Mouse (Mus musculus) left cerebral cortex, postnatal 4 days (tissue): ENCODE measurements around the gene Tex261. TPM values are rescaled to one million over a fixed set of nuclear protein-coding genes. Genes with fewer than 3 reads are reported as not detected.
"Not testable (repeated sequence)": the region's sequence is repeated elsewhere in the genome, so short reads cannot be mapped to it uniquely, and the experiment has no call there.

Experiments
- DNase-seq: peaks from one replicate; pipeline ENCODE4 v3.0.0-alpha.2; 2022
- intact Hi-C: fragments of 180-260 bp; cut with DNase I; formaldehyde crosslinking; loops from one replicate; pipeline ENCODE4 v1.15.1; 2025
- total RNA-seq, 2 experiments: library from RNA; stranded (reverse); gene quantifications; 2 replicates each; pipeline ENCODE4 v1.2.3; 2021

Tex261 gene
- total RNA-seq = 10 to 100 TPM; 51.3 to 58.7 TPM

DNA sequence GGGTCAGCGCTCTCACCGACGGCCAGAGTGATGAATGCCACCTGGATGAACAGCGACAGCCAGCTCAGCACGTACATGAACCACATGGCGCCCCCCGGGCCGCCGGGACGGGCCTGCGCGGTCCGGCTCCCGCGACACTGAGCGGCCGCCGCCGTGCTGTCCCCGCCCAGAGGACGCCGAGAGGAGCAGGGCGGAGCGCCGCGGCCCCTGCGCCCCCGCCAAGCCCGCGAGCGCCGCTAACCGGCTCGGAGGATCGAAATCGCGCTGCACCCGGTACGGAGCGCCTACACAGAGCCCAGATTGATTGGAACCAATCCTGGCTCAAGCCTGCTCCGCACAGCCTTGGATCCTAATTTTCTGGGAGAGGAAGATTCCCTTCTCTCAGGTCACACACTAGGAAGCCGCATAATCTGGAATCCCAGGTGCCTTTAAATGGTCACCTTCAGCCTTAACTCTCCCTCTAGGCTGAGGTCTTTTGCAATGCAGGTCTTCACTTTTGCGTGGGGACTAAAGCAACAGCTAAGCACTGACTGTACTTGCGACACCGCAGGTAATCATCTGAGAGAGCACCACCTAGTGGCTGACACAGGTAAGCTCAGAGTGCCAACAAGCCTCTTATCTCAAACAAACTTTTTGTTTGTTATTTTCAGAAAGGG is at the start of gene Tex261:
Gene Tex261 (minus strand): TSS at position 176 of the 656 bp plus-strand sequence.
- DNase-seq = peak; percentile 91
- intact Hi-C loops = no loop called here

GRCm38 (mm10) chr6:83821856-83822255 is 46.2 kb upstream of the Tex261 start:
- no peak for DNase-seq
- intact Hi-C loops = no loop called here

DNA sequence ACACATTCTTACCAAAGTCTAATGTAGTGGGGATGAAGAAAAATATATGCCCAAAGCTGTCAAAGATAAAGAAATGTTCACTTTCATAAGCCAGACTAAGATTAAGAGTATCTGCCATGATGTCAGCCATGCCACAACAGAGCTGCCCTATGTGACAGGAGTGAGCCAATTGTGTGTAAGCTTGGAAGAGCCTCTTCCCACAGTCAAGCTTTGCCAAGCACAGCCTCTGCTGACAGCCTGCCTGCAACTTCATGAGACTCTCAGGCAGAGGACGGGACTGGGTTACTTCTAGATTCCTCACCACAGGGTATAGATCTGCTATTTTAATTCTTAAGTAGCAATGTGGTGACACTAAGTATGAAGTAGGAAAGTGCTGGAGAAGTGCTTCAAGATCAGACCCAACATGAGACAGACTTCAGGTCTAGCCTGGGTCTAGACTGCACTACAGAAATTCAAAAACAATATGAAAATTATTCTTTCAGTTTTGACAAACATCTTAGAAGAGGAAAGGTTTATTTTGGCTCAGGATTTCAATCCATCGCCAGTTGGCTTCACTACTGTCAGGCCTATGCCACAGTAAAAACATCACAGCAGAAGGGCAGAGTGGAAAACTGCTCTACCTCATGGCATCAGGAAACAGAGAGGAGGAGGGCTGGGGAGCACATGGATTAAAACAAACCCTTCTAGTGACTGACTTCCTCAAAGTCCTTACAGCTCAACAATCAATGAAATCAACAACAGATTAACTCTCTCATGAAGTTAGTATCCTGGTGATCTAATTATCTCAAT is 45.3 kb upstream of the Tex261 start:
- intact Hi-C loops = no loop called here
- no peak for DNase-seq

GRCm38 (mm10) chr6:83818996-83819395 is 43.4 kb upstream of the Tex261 start:
- DNase-seq = no peak

GRCm38 (mm10) chr6:83815801-83816200 is 40.2 kb upstream of the Tex261 start:
- DNase-seq = no peak
- intact Hi-C loops = no loop called here

More at GRCm38 (mm10) chr6:83818996-83819395, 43.4 kb upstream of the Tex261 start:
- intact Hi-C loops = no loop called here

- intact Hi-C loops = no loop called here
- DNase-seq = no peak
These were observed 27.2 kb upstream of the Tex261 start for GRCm38 (mm10) chr6:83802846-83803245.

GRCm38 (mm10) chr6:83802033-83802432 is 26.4 kb upstream of the Tex261 start:
- intact Hi-C loops = no loop called here
- no peak for DNase-seq

DNA sequence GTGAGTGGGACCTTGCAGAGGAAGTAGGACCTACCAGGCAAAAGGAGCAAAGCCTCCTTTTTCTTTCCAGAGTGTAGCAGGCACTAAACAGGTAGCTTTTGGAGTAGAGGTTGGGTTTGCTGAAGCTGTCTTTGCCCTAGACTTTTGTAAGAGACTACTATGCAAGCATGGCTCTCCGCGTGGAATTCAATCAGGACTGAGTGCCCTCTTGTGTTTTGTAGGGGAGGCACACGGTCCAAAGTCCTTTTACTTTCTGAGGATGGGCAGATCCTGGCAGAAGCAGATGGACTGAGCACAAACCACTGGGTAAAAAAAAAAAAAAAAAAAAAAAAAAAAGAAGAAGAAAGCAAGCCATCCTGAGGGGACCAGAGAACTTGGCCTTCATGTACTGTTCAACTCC is 21.1 kb upstream of the Tex261 start:
- intact Hi-C loops = no loop called here
- no peak for DNase-seq

GRCm38 (mm10) chr6:83795492-83795900 is 19.9 kb upstream of the Tex261 start:
- intact Hi-C loops = no loop called here
- peak; percentile 14 for DNase-seq

GRCm38 (mm10) chr6:83794760-83795296 is 19.2 kb upstream of the Tex261 start, which contains the start of gene Nagk:
Gene Nagk (plus strand): TSS chr6:83794982.
- peak; percentile 94 for DNase-seq
- intact Hi-C loops = no loop called here

DNA sequence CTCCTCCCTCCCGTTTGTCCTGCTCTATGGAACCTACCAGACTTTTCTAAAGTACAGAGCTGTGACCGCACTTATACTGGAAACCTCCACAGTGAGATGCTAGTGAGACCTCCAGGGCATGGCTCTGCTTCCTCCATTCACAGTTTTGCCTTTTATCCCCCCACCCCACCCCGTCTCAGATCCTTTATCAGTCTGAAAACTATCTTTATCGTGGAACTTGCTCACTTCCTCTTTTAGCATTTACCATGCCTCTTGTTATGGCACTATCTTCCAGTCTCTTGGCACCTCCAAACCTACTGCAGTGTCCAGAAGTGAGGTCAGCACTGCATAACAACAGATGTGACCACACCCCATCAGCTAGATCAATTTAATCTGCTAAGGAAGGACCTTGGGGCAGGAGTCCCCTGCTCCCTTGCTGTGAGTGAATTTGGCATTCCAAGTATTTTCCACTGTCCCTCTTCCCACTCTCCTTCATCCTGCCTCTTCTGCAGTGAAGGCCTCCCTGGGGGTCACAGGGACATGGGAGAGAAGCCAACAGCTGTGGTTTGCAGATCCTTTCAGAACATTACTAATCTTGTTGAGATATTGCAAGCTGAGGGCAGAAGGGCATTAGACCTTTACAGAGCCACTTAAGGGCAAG is 15.8 kb upstream of the Tex261 start:
- intact Hi-C loops = no loop called here
- no peak for DNase-seq

DNA sequence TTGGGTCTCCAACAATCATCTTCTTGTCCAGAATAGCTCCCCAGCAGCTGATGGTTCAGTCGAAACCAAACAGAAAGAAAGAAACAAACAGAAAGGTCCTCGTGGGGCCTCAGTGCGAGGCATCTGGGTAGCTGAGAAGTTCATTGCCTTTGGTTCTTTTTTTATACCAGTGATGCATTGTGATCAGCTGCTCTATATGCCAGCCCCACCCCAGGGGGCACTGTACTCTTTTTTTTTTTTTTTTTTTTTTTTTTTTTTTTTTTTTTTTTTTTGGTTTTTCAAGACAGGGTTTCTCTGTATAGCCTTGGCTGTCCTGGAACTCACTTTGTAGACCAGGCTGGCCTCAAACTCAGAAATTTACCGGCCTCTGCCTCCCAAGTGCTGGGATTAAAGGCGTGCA is 14.9 kb upstream of the Tex261 start:
- intact Hi-C loops = not testable (repeated sequence)

DNA sequence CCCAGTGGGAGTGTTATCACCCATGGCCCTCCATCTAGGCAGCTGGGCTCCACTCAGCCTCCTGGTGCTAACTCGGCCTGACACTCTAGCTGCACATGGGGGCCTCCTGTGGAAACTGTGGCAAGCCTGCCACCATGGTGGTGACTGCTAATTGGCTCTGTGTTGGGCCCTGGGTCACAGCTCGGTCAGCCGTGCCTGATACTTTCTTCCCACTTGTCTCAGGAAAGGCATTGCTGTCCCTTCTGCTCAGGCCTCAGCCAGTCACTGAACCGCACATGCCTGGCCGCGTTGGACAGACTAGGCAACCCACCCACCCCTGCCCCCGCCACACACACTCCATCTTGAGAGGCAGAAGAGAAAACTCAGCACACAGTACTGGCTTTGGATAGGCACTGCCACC is 12.9 kb upstream of the Tex261 start:
- intact Hi-C loops = no loop called here
- no peak for DNase-seq

More for the DNA sequence above, 14.9 kb upstream of the Tex261 start:
- not testable (repeated sequence) for DNase-seq

DNA sequence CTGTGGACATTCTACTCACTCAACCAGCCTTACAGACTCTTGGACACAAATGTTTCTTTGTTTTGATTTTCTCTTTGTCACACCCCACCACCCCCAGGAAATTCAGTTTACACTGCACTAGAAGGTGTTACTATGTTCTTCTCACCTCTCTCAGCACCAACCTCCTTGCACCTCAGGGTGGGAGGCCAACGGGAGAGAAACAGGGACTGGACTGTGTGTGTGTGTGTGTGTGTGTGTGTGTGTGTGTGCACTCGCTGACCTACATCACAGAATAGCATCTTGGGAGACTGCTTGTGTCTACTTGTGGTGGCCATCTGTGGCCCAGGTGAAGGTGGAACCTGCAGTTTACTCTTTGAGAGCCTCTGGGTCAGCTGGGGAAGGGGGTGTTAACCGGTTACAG is 10.8 kb upstream of the Tex261 start:
- DNase-seq = no peak
- intact Hi-C loops = no loop called here

DNA sequence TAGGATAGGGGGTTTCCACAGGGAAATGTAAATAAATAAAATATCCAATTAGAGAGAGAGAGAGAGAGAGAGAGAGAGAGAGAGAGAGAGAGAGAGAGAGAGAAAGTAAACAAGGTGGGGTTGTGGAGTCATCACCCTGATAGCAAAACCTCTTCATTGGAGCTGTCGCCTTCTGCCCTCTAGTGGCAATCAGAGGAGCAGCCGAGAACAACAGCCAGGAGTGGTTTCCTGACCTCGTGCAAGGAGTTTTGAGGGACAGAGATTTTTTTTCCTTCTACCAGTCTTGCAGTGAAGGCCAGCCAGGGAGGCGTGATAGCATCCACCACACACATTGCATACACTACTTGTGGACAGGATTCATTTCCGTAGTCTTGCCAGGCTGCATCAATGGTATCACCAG is 3.4 kb upstream of the Tex261 start:
- peak; percentile 44 for DNase-seq
- intact Hi-C loops = no loop called here

DNA sequence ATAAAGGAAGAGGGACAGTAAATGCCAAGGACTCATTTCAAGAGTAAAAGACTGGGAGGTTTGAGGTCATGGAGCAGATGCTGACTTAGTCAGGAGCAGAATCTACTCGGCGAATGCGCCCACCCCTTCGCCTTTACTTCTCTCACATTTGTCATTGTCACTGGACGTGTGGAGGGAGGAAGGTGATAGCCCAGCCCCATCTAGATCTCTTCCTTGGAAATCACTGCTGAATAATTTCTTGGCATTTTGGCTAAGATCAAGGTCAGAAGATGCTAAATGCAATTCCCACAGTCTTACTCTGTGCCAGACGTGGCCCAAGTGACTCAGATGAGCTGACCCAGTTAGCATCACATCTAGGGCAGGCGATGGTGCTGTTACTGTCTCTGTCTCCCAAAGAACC is 2.7 kb upstream of the Tex261 start:
- intact Hi-C loops = no loop called here
- no peak for DNase-seq

GRCm38 (mm10) chr6:83774781-83775563 is 641 bp downstream of the Tex261 start:
- intact Hi-C loops = no loop called here
- DNase-seq = peak; percentile 17

DNA sequence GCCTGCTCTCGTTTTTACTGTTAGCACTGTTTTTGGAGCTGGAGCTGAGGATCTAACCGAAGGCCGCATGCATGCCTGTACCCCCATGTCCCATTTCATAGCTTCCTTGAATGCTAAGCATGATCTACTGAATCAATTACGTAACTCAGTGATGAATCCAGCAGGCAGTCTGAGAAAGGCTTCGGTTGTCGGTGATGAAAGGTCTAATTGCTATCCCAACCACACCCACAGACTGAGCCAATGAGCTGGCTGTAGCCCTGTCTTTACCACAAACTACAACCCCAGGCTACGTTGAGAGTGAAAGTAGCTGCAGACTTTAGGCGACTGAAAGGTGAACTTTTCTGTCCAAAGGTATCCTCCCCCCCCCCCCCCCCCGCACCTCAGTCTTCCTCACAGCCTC is 1.5 kb downstream of the Tex261 start:
- intact Hi-C loops = no loop called here

GRCm38 (mm10) chr6:83768485-83768884 is 7.1 kb downstream of the Tex261 start:
- no peak for DNase-seq
- intact Hi-C loops = no loop called here

More for the DNA sequence above, 1.5 kb downstream of the Tex261 start:
- no peak for DNase-seq

- DNase-seq = no peak
- intact Hi-C loops = no loop called here
These were observed 8.6 kb downstream of the Tex261 start for GRCm38 (mm10) chr6:83766982-83767381.
